Mouse (Mus musculus) thymus, postnatal 14 days (tissue): Measurements from ENCODE around the gene Inpp5a.
"Not testable (repeated sequence)": the region's sequence is repeated elsewhere in the genome, so short reads cannot be mapped to it uniquely, and the experiment has no call there.

Experiments used
- DNase-seq: peaks from one replicate; pipeline ENCODE4 v3.0.0; 2021

Gene Inpp5a

GRCm38 (mm10) chr7:139402721-139403120 lies 13.8 kb downstream of the Inpp5a start:
- DNase-seq, result no peak

- no peak for DNase-seq
Observed at GRCm38 (mm10) chr7:139406581-139406980, 17.7 kb downstream of the Inpp5a start.

GRCm38 (mm10) chr7:139407966-139408365 lies 19.1 kb downstream of the Inpp5a start:
- DNase-seq, result no peak

DNA sequence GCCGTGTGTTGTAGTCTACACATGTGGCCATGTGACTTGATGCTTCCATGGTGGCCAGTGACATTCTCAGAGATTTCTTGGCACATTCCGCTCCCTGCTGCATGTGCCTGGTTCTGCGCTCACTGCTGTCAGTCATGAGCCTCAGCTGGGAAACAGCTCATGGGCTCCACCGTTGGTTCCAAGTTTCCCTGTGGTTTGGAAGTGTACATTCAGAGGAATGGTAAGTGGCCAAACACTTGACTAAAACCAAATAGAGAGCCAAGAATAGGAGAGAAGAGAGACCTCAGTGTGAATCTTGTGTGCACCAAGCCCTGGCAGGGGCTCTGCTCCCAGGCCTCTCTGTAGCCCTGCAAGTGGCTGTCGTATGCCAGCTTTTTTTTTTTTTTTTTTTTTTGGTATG lies 21.0 kb downstream of the Inpp5a start:
- DNase-seq, result no peak

- peak; percentile 20 for DNase-seq
Observed at GRCm38 (mm10) chr7:139412223-139412950, 23.5 kb downstream of the Inpp5a start.

- DNase-seq, result no peak
Observed at GRCm38 (mm10) chr7:139413400-139413799, 24.5 kb downstream of the Inpp5a start.

DNA sequence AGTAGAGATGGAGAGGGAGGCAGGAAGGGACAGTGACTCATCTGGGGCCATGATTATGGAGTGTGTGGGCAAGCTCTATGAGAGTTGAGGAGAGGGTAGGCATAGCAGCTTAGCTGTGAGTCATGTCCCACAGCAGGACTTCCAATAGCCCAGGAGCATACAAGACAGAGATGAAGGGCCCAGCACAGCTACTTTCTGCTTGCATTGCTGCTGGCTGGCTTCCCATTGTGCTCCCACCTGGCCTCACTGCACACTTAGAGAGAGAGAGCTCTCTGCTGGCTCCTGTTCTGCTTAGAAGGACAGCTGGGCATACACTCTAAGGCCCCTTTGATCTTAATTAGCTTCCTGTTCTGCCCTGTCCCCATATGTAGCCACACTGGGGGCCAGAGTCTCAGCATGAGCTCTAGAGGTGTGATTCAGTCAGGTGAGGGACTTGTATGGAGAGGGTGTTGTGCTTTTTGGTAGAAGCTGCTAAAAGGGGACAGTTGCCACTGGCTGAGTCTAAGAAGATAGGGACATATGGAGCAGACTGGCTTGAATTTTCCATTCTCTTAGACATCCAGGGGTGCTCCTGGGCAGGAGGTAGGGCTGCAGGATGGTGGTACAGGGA lies 26.8 kb downstream of the Inpp5a start:
- no peak for DNase-seq

DNA sequence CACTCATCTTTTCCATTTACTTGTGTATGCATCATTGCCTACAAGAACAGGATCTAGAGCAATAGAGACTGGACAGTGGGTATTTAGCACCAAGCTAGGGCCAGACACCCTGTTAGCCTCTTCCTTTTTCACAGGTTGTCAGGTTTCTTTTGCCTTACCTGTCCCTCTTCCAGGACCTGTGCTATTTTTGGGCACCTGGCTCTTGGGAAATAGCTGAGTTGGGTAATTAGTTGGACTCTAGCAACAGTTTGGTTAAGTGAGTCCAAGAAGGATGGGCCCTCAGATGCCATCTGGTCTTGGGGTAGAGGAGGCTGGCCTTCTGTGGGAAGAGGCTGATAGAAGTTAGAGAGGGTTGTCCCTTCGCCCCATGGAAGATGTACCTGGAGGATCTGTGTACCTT lies 29.5 kb downstream of the Inpp5a start:
- no peak for DNase-seq

DNA sequence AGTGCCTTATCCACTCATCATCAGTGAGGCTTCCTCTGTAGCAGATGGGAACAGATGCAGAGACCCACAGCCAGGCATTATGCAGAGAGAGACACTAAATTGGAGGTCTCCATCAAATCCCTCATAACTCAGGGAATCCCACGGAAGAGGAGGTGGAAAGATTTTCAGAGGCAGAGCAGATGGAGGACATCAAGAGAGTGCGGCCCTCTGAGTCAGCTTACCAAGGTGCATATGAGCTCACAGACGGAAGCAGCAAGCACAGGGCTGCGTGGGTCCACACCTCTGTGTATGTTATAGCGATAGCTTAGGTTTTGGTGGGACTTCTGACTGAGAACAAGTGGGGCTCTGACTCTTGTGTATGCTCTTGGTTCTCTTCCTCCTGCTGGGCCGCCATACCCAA lies 33.9 kb downstream of the Inpp5a start:
- no peak for DNase-seq

- DNase-seq, result no peak
Observed at GRCm38 (mm10) chr7:139434095-139434830, 45.4 kb downstream of the Inpp5a start.

- DNase-seq, result not testable (repeated sequence)
Observed at GRCm38 (mm10) chr7:139434931-139435330, 46.0 kb downstream of the Inpp5a start.

- DNase-seq, result no peak
Observed at GRCm38 (mm10) chr7:139435749-139436148, 46.8 kb downstream of the Inpp5a start.

DNA sequence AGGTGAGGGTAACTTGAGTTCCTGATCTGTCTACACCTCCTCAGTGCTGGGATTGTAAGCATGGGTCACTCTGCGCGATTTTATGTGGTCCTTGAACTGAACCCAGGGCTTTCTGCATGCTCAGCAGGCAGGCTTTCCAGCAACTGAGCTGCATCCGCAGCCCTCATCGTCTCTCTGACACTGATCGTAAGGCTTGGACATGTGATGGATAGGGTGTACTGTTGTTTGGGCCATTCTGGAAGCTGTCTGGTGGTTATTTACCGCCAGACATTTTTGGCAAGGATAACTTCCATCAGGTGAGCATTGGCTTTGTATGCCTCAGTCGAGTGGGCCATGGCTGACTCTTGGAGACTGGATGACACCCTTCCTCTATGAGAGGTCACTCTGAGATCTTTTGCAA lies 48.0 kb downstream of the Inpp5a start:
- DNase-seq, result no peak

DNA sequence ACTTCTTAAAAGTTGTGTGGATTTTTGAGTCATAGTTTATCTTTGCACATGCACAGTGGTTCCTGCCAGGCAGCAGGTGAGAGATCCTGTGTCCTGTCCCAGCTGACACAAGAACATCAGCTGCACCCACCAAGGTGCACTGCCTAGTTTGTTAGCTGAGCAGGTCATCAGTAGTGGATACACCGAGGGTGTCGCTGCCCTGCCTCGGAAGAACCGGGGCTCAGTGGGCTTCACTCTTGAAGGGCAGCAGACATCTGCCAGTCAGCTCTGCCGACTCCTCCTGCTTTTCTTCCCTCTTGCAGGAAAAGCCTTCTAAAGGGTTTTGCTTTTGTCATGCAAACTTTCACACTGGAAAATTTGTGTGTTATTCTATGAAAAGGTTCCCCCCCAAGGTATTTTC lies 48.6 kb downstream of the Inpp5a start:
- DNase-seq, result no peak

DNA sequence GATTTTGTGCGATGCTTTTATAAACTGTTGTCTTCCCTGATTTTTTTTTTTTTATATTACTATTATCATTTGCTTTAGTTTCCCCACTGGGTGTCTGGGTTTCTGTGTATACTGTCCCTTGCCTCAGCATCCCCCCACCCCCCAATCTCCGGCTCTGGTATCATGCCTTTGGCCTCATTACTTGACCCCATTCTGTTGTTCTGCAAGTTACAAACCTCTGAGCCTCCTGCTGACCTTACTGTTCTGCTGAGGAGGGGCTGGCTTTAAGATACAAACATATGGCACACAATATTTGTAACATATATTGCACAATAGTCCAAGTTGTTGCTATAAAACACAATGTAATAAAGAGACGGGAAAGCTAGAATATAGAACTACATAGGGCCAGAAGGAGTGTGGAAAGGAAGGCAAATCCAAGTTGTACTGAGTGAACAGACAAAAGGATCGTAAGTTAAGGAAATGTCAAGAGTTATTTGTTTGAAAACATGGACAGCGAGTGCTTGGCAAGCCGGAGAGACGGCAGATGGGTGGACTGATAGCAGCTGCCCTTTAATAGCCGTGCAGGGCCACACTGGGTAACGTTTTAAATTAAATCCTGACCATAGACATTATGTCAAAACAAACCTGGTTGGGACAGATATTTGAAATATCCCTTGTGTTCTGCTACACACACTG lies 49.2 kb downstream of the Inpp5a start:
- no peak for DNase-seq

DNA sequence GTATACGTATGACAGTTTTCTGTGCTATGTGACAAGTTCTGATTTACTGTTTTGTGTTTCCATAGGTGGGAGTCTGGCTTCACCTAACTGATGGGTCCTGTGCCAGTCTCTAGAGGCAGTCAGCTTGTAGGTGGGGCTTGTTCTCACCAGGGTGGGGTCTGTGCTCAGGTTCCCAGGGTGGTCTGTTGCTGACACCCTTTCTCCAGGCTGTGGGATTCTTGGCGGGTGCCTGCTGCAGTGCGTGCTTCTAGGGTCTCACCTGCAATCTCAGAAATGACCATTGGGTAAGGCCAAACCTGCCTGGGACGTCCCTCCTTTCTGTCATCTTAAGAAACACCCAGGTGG lies 49.7 kb downstream of the Inpp5a start:
- no peak for DNase-seq

DNA sequence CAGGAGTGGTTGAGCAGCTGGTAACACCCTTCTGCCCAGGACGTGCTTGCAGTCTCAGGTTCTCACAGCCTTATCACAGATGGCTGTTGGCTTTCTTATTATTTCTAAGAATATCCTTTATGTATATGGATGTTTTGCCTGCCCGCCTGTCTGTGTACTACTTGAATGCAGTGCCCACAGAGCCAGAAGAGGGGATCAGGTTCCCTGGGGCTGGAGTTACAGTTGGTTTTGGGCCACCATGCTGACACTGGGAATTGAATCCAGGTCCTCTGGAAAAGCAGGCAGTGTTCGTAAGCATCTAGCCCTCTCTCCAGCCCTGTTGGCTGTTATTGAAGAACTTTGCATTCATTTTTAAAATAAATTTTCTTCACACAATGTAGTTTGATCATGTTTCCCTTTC lies 50.1 kb downstream of the Inpp5a start:
- DNase-seq, result no peak

DNA sequence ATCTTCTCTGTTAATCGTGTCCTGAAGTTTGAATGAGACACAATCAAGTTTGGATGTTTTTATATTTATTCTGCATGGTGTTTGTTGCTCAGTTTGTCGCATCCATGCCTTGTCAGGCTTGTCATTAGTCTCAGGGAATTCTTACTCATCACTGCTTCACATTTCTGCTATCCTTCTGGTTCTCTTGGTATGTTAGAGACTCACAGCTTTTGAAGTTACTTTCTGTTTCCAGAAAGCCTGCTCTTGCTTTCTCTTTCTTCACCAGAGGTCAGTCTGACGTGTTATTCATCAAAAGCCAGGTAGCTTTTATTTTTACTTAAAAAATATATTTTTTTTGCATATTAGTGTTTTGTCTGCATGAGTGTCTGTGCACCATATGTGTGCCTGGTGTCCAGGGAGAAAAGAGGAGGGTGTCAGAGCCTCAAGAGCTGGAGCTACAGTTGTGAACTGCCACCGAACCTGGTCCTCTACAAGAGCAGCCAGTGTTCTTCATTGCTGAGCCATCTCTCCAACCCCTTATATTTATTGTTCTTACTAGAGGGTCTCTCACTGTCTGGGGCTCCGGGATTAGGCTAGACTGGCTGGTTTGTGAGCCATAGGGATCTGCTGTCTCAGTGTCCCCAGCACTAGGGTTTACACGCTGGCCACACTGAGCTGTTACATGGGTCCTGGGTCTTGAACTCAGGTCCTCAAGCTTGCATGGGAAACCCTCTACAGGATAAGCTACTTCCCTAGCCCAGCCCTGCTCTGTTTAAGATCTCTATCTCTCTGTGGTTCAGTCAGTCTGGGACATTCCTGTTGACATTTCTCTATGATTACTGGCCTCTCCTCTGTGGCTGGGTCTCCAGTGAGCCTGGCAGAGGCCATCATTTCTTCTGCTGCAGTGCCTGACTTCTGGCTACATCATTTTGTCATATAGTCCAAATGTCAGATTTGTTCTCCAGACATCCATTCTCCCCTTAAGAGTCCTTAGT lies 51.3 kb downstream of the Inpp5a start:
- DNase-seq, result no peak

DNA sequence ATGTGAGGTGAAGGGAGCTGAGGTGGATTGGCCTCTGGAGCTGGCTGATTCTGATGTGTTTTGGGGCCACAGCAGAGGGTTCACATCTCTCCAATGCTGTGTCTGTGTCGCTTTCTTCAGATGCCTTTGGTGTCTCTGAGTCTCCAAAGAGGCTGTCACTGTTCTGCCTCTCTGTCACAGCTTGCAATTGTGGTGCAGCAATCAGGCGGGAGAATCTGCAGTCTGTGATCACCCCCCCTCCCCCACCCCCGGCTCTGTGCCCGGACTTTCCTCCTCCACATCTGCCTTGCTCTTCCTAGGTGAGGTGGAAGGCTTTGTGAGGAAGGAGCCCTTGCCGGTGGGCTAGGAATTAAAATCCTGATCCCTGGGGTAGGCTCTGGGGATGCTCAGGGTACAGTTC lies 52.1 kb downstream of the Inpp5a start:
- DNase-seq, result no peak

DNA sequence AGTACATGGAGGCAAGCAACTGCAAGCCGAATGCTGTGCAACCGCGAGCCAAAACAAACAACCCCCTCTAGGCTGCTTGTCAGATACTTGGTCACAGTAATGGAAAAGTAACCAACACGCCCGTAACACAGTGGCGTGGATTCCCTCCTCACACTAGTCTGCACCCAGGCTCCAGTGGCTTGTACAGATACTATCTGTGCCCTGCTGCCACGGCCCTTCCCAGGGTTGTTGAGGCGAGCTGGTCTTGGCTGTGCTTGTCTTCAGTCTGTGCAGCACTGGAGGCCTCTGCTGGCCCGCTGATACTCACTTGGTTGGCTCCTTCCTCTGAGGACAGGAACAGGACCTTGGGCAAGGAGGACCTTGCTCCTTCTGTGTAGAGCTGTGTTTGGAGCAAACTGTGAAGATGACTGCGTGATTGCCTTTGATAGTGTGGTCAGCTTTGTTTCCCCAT lies 52.9 kb downstream of the Inpp5a start:
- no peak for DNase-seq

- DNase-seq, result no peak
Observed at GRCm38 (mm10) chr7:139445621-139446020, 56.7 kb downstream of the Inpp5a start.

- no peak for DNase-seq
Observed at GRCm38 (mm10) chr7:139447381-139447780, 58.5 kb downstream of the Inpp5a start.
